Mouse (Mus musculus): ENCODE measurements around the gene Pttg1ip.

Gene Pttg1ip

DNA sequence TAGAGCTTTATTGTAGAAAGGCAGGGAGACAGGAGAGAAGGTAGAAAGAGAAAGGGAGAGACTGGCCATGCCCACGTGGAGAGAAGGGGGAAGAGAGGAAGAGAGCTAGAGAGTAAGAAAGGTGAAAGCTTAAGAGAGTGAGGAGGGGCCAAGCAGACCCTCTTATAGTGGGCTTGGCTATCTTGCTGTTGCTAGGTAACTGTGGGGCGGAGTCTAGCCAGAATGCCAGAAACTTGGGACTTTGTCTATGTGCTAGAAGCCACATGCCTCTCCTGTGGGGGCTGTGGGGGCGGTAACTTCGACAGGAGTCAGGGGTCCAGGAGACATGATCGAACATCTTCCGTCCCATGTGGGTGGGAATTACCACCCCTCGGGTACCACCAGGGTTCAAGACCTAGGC lies 12.0 kb upstream of the Pttg1ip start:
- no peak for DNase-seq (ENCODE audit: low spot score in 2 of 2)

DNA sequence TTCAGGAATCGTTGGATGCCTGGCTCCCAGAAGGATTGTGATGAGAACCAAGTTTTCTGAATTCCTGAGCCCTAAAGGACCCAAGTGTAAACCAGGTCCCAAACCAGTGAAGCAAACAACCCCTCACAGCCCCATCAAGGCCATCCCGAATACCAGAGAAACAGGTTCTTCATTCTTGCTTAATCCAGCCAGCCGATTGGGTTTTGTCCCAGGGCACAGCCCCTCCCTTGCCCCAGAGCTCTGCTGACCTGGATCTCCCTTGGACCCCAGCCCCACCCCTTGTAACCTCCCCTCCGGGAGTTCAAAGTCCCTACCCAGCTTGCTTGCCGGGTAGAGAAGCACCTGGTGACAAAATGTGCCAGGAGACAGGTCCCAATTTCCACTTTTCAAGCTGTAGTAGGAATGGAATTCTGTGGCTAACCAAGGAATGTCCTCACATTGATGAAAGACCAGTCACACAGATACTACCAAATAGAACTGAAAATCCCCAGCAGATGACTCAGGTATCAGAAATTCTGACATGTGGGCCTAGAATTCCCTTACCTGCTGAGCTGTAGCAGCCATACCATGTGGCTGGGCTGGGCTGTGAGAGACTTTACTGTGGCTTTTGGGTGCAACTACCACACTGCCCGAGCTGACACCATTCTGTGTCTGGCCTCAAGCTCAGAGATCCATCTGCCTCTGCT lies 11.4 kb upstream of the Pttg1ip start:
- DNase-seq (ENCODE audit: low spot score in 2 of 2) = no peak

DNA sequence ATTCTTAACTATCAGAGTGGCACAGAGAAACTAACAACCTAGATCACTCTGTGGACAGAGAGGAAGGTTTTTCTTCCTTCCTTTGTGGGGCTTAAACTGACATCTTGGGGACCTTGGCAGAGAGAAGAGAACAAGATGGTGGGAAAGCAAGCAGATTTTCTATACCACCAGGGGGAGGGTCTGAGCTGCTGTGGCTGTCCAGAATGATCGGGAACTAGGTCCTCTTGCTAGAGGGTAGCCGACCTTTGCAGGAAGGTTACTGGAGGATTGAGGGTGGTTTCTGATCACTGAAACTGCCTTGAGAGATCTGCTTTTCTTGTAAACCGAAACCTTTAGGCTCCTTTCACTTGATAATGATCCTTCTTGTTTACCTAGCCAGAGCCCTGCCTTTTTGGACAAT lies 9.3 kb upstream of the Pttg1ip start:
- no peak for DNase-seq (ENCODE audit: low spot score in 2 of 2)

DNA sequence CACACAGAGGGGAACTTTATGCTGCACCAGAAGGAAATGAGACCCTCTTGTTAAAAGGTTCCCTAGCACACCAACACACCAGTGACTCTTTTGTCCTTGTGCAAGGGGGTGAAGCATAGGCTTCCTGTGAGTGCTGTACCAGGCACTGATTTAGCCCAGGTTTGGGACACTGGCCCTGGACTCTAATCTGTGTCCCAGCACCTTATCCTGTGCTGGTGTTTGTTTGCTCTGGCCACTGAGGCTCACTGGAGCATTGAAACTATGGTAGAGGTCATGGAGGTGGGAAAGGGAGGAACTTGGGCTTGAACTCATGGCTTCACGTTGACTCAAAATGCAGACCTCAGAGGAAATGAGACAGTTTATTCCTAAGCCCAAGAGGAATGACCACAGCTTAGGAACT lies 8.4 kb upstream of the Pttg1ip start:
- DNase-seq (ENCODE audit: low spot score in 2 of 2) = no peak

DNA sequence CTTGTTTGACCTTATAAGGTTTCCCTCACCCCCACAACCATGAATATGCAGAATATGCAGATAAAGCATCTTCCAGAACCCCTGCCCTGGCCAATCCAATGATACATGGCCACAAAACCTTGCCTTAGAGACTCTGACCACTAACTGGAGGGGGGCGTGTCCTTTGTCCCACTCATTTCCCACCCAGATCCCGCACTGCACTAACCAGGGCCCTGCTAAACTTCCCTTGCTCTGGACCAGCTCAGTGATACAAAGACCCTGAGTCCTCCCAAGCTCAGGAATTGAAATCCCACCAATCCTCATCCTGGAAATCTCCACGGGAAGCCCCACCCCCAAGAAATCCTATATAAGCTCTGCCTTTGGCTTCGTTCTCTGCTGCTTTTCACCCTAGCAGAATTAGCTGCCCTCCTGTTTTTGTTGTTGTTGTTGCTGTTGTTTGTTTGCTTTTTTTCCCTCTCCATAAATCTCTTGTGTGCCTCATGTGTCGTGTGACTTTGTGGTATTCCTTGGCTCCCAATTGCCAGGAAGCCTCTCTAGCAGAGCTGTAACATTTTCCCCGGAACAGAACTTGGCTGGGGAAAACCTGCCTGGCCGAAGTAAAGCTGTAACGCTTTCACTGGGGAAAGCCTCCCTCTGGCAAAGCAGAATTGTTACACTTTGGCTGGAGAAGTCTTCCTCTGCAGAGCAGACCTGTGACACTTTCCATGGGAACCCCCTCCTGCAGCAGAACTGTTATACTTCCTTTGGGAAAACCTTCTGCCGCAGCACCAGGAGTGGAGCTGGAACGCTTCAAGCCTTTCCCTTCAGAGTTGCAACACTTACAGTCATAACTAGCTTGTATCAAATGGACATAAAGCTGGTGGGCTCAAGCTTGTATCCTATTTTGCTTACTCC lies 1.2 kb upstream of the Pttg1ip start:
- DNase-seq (ENCODE audit: low spot score in 2 of 2) = peak; percentile 26 to 32

DNA sequence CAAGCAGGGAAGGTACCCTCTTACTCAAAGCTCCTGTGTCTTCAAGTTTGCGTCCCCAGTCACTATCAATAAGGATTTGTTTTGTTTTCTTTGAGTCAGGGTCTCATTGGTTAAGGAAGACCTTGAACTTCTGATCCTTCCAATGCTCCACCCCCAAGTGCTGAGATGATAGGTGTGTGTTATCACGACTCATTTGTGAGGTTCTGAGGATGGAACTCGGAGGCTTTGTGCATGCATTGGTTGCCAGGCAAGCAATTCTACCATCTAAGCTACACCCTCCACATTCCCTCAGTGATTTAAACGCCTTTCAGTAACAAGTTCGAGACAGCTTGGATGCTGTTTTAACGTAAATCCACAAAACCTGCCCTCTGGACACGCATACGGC lies 505 bp upstream of the Pttg1ip start:
- no peak for DNase-seq (ENCODE audit: low spot score in 2 of 2)

DNA sequence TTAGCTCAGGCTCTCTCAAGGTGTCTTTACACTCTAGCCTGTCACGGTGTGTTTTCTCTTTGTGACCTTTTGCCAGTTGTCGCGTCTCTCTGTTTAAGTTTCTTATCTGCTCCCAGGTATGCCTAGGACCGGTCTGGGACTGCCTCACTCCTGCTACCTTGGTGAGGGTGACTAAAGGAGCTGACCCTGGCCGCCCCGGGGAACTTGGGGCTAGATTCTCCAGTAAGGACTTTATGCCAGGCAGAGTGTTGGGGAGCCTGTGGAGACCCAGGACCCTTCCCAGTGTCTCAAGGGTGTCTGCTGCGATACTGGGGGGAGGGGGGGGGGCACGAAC lies 732 bp downstream of the Pttg1ip start:
- DNase-seq (ENCODE audit: low spot score in 2 of 2) = no peak

DNA sequence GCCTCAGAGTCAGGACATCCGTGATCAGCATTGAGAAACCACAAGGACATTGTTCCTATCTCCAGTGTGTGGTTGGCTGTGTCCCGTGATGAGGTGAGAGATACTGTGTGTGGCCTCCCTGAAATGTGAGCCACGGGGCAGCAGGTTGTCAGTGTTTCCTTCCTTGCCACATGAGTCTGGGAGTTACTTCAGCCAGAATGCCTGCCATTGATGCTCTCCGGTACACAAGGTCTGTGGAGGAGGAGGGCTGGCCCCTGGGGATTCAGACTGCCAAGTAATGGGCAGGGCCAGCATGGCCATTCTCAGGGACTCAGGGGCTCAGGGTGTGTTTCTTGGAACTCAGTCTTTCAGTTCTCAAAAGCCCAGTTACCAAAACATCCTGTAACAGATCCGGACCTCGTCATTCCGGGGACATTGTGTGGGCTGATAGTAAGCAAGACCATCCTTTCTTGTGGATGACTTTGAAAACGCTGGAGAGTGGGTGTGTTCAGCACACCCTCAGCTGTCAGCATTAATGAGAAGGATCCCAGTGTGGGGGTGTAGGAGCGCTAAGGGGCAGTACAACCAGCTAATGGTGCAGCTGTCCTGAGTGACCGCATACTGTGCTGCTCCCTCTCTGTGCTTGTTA lies 2.4 kb downstream of the Pttg1ip start:
- peak; percentile 59 to 62 for DNase-seq (ENCODE audit: low spot score in 2 of 2)

DNA sequence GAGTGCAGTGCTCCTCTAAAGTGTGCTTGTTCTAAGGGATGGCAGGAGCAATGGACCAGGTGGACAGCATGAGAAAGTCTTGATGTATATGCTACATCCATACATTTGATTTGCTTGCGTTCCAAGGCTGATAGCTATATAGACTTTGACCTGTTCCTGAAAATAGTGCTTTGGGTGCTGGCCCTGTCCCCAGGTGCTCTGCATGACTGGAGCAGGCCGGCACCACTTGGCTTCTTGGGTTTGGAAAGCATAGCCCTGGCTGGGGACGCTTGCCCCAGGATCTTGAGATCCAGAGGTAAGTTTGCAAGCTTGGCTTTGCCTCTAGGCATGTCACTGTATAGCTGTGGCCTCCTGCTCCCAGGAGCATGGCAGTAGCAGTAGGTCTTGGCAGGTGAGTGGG lies 5.1 kb downstream of the Pttg1ip start:
- no peak for DNase-seq (ENCODE audit: low spot score in 2 of 2)

DNA sequence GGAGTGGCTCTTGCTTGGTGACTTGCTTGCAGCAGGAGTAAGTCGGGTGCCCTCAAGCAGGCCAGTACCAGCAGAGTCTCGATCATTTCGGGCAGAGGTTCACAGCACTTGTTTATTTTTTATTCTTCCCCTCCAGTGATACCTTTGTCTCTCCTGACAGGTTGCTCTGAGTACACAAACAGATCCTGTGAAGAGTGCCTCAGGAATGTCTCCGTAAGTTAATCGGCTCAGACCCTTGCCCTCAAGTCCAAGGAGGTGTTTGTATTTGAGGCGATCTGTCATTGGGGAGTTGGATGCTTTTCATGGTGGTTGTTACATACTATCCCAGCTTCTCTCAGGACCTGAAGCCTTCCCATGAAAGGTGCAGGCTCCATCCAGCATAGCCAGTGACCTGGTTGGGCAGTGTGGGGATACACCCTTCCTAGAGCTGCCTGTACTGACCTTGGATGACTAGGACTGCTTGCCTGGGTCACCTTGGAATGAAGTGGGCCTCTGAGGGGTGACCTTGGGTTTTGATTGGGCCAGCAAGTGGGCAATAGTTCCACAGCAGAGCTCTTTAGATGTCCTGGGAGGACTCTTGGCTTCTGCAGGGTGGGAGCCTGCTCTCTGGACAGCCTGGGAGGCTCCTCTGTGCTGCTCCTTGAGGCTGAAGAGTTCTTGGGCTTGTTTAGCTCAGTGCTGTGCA lies 5.7 kb downstream of the Pttg1ip start:
- DNase-seq (ENCODE audit: low spot score in 2 of 2) = no peak

DNA sequence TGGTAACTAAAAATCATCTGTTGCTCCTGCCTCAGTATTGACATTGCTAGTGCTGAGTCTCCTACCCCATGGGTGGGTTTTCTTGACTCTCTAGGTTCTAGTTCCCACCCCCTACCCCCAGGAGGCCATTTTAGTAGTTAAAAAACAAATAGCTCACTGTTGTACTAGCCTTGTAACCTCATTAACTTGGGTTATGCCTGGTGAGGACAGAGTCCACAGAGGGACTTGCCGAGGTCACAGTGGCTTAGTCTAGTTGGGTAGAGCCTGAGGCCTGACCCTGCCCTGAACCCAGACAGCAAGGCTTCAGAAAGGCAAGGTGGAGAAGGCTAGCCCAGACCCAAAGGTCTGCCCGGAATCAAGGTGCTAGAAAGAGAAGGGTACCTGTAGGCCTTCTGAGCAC lies 6.5 kb downstream of the Pttg1ip start:
- DNase-seq (ENCODE audit: low spot score in 2 of 2) = no peak

DNA sequence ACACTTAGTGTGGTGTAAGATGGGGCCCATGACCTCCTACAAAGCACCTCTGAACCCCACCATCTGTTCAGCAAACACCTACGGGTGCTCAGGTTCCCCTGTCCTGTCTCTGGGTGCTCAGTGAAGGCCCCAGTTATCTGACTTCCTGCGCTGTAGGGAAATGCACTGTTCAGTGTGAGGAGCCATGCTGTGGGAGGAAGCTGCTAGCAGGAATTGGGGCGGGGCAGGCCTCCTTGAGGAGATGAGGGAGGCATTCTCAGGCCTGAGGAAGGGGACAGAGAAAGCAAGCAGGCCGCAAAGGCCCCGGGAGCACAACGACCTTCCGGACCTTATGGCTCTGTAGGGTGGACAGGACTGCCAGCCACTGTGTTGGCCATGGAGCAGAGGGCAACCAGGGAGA lies 7.6 kb downstream of the Pttg1ip start:
- DNase-seq (ENCODE audit: low spot score in 2 of 2) = no peak

DNA sequence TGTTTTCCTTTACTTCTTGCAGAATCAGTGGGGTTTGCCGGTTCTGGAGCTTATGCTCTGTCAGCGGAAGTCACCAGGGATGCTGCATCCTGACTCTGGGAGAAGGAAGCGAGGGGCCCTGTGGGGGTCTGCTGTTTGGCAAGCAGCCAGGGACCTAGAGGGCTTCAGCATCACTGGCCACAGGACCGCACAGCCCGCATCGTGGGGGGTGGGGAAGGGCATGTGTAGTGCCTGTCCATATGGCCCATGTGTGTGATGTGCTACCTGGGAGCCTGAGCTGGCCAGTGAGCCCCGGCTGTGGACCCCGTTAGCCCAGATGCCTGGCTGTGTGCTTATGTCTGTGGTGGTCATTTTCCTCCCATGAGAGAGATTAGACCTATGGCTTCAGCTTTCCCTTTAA lies 8.2 kb downstream of the Pttg1ip start:
- no peak for DNase-seq (ENCODE audit: low spot score in 2 of 2)

DNA sequence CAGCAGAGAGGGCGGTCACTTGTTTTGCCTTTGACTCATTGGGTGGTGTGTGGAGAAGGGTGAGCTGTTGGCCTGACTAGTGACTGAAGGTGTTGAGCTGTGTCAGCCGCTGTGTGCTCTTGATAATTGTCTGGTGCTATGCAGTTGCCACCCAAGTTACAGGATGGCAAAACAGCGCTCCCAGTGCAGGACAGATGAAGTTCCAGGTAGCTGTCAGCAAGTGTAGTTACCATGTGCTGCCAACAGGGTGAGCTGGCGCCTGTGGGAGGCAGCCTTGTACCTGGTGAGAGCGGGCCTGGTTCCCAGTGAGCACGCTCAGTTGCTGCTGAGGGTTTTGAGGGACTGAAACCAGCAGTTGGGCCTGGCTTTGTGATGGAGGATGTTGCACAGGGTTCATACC lies 9.3 kb downstream of the Pttg1ip start:
- DNase-seq (ENCODE audit: low spot score in 2 of 2) = peak in 1 of 2 experiments; percentile 25

DNA sequence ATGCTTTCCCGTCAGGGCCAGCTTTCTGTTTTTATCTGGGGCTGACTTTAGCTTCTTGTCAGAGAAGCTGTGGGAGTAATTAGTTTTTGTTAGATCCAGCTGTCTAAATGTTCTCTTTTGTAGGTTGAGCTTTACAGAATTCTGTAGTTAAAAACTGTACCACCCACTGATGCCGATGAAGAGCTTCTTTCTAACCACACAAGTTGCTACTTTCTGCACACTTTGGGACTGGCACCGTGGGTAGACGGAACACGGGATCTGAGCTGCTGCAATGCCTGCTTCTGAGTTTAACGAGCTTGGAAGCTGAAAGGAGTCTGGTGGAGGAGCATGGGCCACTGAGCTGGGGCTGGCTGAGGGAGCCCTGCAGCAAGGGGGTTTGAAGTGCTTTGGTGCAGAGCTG lies 10.0 kb downstream of the Pttg1ip start:
- no peak for DNase-seq (ENCODE audit: low spot score in 2 of 2)

DNA sequence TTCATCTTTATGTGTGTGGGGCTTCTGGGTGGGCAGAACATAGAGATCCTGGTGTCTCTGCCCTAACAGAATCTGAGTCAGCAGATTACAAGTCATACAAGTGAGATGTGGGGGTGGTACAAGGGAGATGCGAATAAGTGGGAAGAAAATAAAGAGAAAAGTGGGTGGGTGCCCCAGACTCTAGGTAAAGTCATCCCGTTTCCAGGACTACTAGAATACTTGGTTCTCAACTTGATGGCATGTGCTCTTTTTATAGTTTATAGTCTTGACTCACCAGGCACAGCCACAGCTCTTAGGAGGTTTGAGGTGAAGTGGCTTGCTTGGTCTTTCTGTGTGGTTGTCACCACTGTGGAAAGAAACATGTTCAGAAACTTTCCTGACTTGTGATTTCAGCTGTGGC lies 14.5 kb downstream of the Pttg1ip start:
- no peak for DNase-seq (ENCODE audit: low spot score in 2 of 2)

DNA sequence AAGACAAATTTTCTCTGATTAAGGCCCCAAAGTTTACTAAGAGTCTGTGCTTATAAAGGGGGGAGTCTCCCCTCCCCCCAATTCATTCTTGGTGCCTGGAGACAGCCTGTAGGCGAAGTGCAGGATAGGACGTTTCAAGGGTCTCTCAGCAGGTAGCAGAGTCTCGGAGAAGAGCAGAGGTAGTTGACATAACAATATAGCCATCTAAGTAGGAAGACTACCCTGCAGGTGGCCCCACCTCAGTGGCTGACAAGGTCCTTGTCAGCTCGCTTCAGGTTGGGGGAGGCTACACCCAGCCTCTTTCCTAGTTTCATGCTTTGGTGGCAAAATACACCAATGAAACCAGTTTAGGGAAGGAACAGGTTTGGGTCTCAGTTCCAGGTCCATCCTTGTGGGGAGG lies 21.5 kb downstream of the Pttg1ip start:
- no peak for DNase-seq (ENCODE audit: low spot score in 2 of 2)

DNA sequence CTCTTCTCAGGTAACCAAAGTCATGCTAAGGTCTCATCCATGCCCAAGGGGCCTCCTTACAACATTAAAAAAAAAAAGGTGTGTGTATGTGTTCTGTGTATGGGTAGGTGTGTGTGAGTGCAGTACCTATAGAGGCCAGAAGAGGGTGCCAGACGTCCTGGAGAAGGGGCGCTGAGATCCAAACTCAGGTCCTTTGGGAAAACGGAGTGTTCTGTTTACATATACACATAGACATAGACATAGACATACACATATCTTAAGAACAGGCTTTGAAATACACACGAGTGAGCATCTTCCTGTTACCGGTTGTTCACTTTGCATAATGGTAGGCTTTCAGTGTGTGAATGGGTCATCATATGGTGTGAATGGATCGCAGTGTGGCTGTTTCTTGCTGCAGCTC lies 22.6 kb downstream of the Pttg1ip start:
- no peak for DNase-seq (ENCODE audit: low spot score in 2 of 2)

DNA sequence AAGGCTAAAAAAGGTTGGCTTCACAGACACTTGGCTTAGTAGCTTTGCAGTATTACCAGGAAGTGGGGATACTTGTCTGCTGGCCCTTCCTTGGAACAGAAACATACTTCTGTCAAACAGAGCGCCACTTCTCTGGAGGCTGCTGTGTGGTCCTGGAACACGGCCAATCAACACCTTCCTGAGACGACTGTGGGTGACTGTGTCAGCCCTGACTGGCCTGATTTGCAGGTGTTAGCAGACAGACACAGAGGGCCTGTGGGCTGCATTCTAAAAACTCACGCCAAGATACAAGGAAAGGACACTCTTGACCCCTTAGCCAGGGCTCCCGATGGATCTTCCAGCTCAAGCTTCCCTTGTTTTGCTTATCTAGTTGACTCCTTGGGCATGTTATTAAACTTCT lies 23.4 kb downstream of the Pttg1ip start:
- no peak for DNase-seq (ENCODE audit: low spot score in 2 of 2)

DNA sequence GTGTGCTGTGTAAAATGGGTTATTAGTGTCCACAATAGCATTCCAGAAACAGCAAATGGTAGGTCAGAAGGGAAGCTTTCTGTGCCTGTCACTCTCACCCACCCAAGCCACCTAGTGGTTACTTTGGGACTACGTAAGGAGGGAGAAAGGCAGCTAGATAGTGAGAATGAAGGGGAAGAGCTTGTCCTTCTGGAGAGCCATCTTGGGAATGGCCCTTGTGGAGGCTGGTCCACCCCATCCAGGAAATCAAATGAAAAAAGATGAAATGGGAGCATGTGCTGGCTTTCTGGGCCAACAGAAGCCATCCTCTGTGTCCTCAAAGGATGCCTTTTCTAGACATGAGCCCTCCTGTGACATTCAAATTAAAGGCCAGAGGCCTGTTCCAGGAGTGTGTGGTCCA lies 23.8 kb downstream of the Pttg1ip start:
- DNase-seq (ENCODE audit: low spot score in 2 of 2) = no peak

DNA sequence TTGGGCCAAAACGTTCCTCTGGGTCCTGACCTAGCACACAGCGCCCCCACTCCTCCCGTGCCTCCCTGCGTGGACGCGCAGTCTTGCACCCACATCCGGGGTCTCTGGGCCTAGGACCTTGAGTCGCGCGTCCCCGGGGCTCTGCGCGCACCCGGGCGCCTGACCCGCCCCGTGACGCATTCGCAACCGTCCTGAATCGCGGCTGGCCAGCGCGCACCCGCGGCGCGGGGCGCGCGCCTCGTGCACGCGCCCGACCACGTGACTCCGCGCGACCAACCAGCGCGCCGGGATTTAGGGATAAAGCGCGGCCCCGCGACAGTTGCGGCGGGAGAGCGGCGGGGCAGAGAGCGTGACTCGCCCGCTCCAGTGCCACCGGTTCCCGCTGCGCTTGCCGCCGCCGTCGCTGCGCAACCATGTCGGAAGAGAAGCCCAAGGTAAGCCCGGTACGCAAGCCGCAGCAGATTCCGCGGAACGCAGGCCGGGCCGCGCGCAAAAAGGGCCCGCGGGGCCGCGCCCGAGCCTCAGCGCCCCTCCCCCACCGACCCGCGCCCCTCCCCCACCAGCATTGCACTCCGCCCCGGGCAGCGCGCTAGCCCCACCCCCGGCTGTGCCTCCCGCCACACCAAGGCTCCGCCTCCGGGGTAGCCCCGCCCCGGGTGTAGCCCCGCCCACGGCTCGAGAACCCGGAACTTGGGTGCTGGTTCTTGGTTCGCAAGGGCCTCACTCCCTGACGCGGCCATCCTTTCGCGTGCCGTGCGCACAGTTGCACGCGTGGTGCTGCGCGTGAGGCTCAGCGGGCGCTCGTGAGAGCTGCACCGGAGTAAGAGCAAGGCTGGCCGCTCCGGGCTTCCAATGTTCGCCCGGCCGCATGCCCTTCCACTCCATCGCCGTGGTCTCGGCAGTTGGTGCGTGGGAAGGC lies 24.6 kb downstream of the Pttg1ip start, which contains the start of the genes Sumo3 and Gm49325:
TSS of gene Sumo3 (plus strand) at position 190 of the 919 bp plus-strand sequence.
TSS of gene Gm49325 (plus strand) at position 290 of the 919 bp plus-strand sequence.
- peak; percentile 92 to 96 for DNase-seq (ENCODE audit: low spot score in 2 of 2)
